14 mouse cellular contexts compared by ENCODE assay signal in genomic region chr3:51654303-51655055, GRCm38 (mm10). TPM values are rescaled to one million over a fixed set of nuclear protein-coding genes. Genes with fewer than 3 reads are reported as not detected.
DNase-seq lines count a peak whose midpoint lies in the region; ATAC-seq and TF ChIP-seq lines count a peak whose summit lies in the region.
"Had no signal": no experiment of that assay in that cellular context is flagged by ENCODE, and none has a peak within 500 bp of the region (broad histone marks: within the 10 kb centered on the region; RNA-seq: fewer than 3 reads in every experiment).

No protein-coding gene starts in this region.

- H3K4me2 ChIP-seq in liver, postnatal 0 days (ENCODE audit: low read depth, low read length) = no peak overlapping the region
- H3K4me2 ChIP-seq: forebrain, embryonic 12.5 days had no signal

- peak overlapping the region; percentile 76 for H3K27ac ChIP-seq in liver, postnatal 0 days (ENCODE audit: low read depth)
- no peak overlapping the region for H3K27ac ChIP-seq in forebrain, embryonic 10.5 days
- H3K27ac ChIP-seq: forebrain, embryonic 12.5 days had no signal

- no peak for TF ChIP-seq CTCF in liver, postnatal 0 days (IDR thresholded peaks at IDR 0.05; ENCODE audit: low read depth)

- no peaks in the 10 kb centered on the region for H3K27me3 ChIP-seq in liver, postnatal 0 days (ENCODE audit: insufficient read depth, low read length)
- no peaks in the 10 kb centered on the region for H3K27me3 ChIP-seq in forebrain, embryonic 10.5 days (ENCODE audit: poor library complexity, severe bottlenecking)
- H3K27me3 ChIP-seq: forebrain, embryonic 12.5 days; Patski had no signal

- no peaks in the 10 kb centered on the region for H3K9me3 ChIP-seq in liver, postnatal 0 days (ENCODE audit: low read length)
- H3K9me3 ChIP-seq in forebrain, embryonic 10.5 days = no peaks in the 10 kb centered on the region
- H3K9me3 ChIP-seq: forebrain, embryonic 12.5 days; heart, embryonic 10.5 days had no signal

- no peaks in the 10 kb centered on the region for H3K36me3 ChIP-seq in liver, postnatal 0 days (replicated peaks; ENCODE audit: insufficient read depth, low read length)
- H3K36me3 ChIP-seq in forebrain, embryonic 10.5 days (replicated peaks) = no peaks in the 10 kb centered on the region
- H3K36me3 ChIP-seq: forebrain, embryonic 12.5 days; heart, embryonic 10.5 days had no signal

- no peak overlapping the region for H3K4me3 ChIP-seq in liver, postnatal 0 days (ENCODE audit: low read depth, low read length)
- H3K4me3 ChIP-seq in forebrain, embryonic 10.5 days = no peak overlapping the region
- H3K4me3 ChIP-seq: forebrain, embryonic 12.5 days; heart, embryonic 10.5 days had no signal

- TF ChIP-seq EP300 in liver, postnatal 0 days (IDR thresholded peaks at IDR 0.05; ENCODE audit: low read depth) = no peak

- DNase-seq in heart, adult 11 months = peak; percentile 62
- no peak for DNase-seq in heart, adult 18-20 months
- peak; percentile 34 to 52 for DNase-seq in CD8-positive naive resting alpha-beta T cell, adult 2 months (ENCODE audit: low read depth in 2 of 2, low spot score in 2 of 2)
- DNase-seq in liver, postnatal 0 days = peak; percentile 32
- DNase-seq in thymus, postnatal 0 days (ENCODE audit: low spot score) = peak; percentile 90
- no peak for DNase-seq in adrenal gland, adult 18-20 months (ENCODE audit: low spot score in 2 of 2)
- no peak for DNase-seq in forebrain, embryonic 10.5 days (ENCODE audit: extremely low spot score, low spot score)
- DNase-seq in ovary, postnatal 14 days (ENCODE audit: low spot score) = no peak
- DNase-seq: cerebellum, adult 2 months; lung, postnatal 36 days had no signal

- WGBS in liver, postnatal 0 days (ENCODE audit: insufficient replicate concordance) = 32% methylated on average over 6 of the region's 6 CpGs
- 86% methylated on average over 6 of the region's 6 CpGs for WGBS in forebrain, embryonic 10.5 days

- no peak for ATAC-seq in liver, postnatal 0 days
- ATAC-seq: Patski had no signal

- H3K9ac ChIP-seq in liver, postnatal 0 days (replicated peaks) = no peak overlapping the region
- H3K9ac ChIP-seq: forebrain, embryonic 12.5 days had no signal

- H3K4me1 ChIP-seq in liver, postnatal 0 days (ENCODE audit: insufficient read depth) = peaks cover 9% of the 10 kb centered on the region
- H3K4me1 ChIP-seq in forebrain, embryonic 10.5 days = peaks cover 28% of the 10 kb centered on the region

RNA-seq across cellular contexts. Expression of gene Mgst2, which starts 5.7 kb away (rescaled TPM):
- total RNA-seq in heart, adult 18-20 months (2021) = 1 to 10 TPM in 1 of 2 experiments, under 1 TPM in 1; 0.65 to 2.5 TPM
- 36.8 TPM in 2 replicates for polyA plus RNA-seq in liver, postnatal 0 days (2015; fragmentation: Nextera tagmentation; extraction: Ambion mirVana)
- 153 and 179 TPM in 2 replicates for polyA plus RNA-seq in thymus, postnatal 0 days (2015; fragmentation: Nextera tagmentation; extraction: Ambion mirVana)
- total RNA-seq in adrenal gland, adult 18-20 months (2021) = 100 to 1,000 TPM; 102 to 181 TPM
- polyA plus RNA-seq in forebrain, embryonic 10.5 days (2016; fragmentation: Nextera tagmentation; extraction: Ambion mirVana) = 0.67 TPM in 1 of 2 replicates, not detected in the other
- total RNA-seq: layer of hippocampus, postnatal 14 days had no signal
- polyA plus RNA-seq: forebrain, embryonic 12.5 days had no signal

Comparison
In these comparisons a context has a peak if more than half of its experiments do, and no peak if none do; other contexts are left out.
1. DNase-seq: peak in heart, adult 11 months (single experiment), CD8-positive naive resting alpha-beta T cell, adult 2 months (2 of 2), liver, postnatal 0 days (single experiment) and thymus, postnatal 0 days (single experiment); none in heart, adult 18-20 months (0 of 2), adrenal gland, adult 18-20 months (0 of 2), forebrain, embryonic 10.5 days (single experiment) and ovary, postnatal 14 days (single experiment).
2. RNA of gene Mgst2, which starts 5.7 kb away (polyA plus RNA-seq): 153 to 179 TPM in thymus, postnatal 0 days and 36.8 TPM in liver, postnatal 0 days; 0.67 TPM in forebrain, embryonic 10.5 days; every median in the first group is over 10 times any median in the second.